Mouse (Mus musculus) urinary bladder, postnatal 0 days (tissue): ENCODE results near the gene Hs3st4. TPM values are rescaled to one million over a fixed set of nuclear protein-coding genes. Genes with fewer than 3 reads are reported as not detected.

Experiments used
- polyA plus RNA-seq: library from polyadenylated mRNA; unstranded; fragments of >200 nt; fragmentation: Nextera tagmentation; extraction: Ambion mirVana; gene quantifications from 2 replicates; pipeline ENCODE4 v1.2.1, GENCODE M21; 2015

The Hs3st4 gene
- not detected in 2 replicates for polyA plus RNA-seq

GRCm38 (mm10) chr7:123982461-123983038 is at the start of gene Hs3st4:
Gene Hs3st4, plus strand, starts transcription at chr7:123982869.

